Mouse (Mus musculus) midbrain, embryonic 14.5 days (tissue): ENCODE measurements around the gene Fgfr2. TPM values are rescaled to one million over a fixed set of nuclear protein-coding genes. Genes with fewer than 3 reads are reported as not detected.

Experiments
- ATAC-seq: fragments of 200-750 bp; cut with Nextera tagmentation; 2 replicates; pipeline ENCODE4 v1.8.0; 2017; ENCODE audit warnings: moderate number of reproducible peaks, moderate library complexity; ENCODE audit not compliant: low FRiP score, low TSS enrichment
- DNase-seq: peaks from one replicate; pipeline ENCODE4 v3.0.0-alpha.2; 2015
- H3K27ac ChIP-seq: fragments of 300-500 bp; sonication (generic); replicated peaks from 2 replicates; pipeline ENCODE4 v1.5.1; 2014; ENCODE audit warnings: mild to moderate bottlenecking, low read depth, low read length, moderate library complexity
- H3K27me3 ChIP-seq: fragments of 300-500 bp; sonication (generic); 2 replicates; pipeline ENCODE4 v1.6.1; 2014; ENCODE audit warnings: low read length, control low read depth, mixed read lengths; ENCODE audit not compliant: control insufficient read depth, insufficient read depth
- H3K36me3 ChIP-seq: fragments of 300-500 bp; sonication (generic); 2 replicates; pipeline ENCODE4 v1.6.1; 2014; ENCODE audit warnings: low read length, control low read depth; ENCODE audit not compliant: control insufficient read depth, insufficient read depth
- H3K4me1 ChIP-seq: fragments of 300-500 bp; sonication (generic); 2 replicates; pipeline ENCODE4 v1.6.1; 2014; ENCODE audit warnings: mild to moderate bottlenecking, antibody characterized with exemption, low read length, control low read depth; ENCODE audit not compliant: control insufficient read depth, insufficient read depth
- H3K4me2 ChIP-seq: fragments of 300-500 bp; sonication (generic); 2 replicates; pipeline ENCODE4 v1.6.1; 2014; ENCODE audit warnings: mild to moderate bottlenecking, low read length, moderate library complexity
- H3K4me3 ChIP-seq: fragments of 300-500 bp; sonication (generic); replicated peaks from 2 replicates; pipeline ENCODE4 v1.5.1; 2014; ENCODE audit warnings: low read depth, low read length
- H3K9ac ChIP-seq: fragments of 300-500 bp; sonication (generic); replicated peaks from 2 replicates; pipeline ENCODE4 v1.6.1; 2014; ENCODE audit warnings: mild to moderate bottlenecking, low read length, moderate library complexity
- H3K9me3 ChIP-seq: fragments of 300-500 bp; sonication (generic); 2 replicates; pipeline ENCODE4 v1.6.1; 2016; ENCODE audit warnings: low read length, control low read depth, mixed read lengths; ENCODE audit not compliant: control insufficient read depth
- WGBS: fragments of 180-500 bp; shearing (Covaris S2); extraction: QIAGEN DNeasy Blood & Tissue Kit; methylation state at CpG from one replicate; pipeline ENCODE4 v1.1.7; 2014; 5-methylcytosine and 5-hydroxymethylcytosine counted together
- polyA plus RNA-seq: library from polyadenylated mRNA; unstranded; fragments of >200 nt; fragmentation: Nextera tagmentation; extraction: Ambion mirVana; gene quantifications from 2 replicates; pipeline ENCODE4 v1.2.1, GENCODE M21; 2014

Fgfr2 gene
- polyA plus RNA-seq, 1 experiment from 2014 or later, result 28.1 TPM

GRCm38 (mm10) chr7:132486403-132487178 lies 636.6 kb downstream of the Fgfr2 start:
- DNase-seq, result no peak
- Histone ChIP-seq H3K27me3 (no peaks in the 10 kb centered on the region), H3K4me2 (no peak overlapping the region), H3K4me3 (no peak overlapping the region), H3K36me3 (no peaks in the 10 kb centered on the region), H3K9ac (no peak overlapping the region), H3K4me1 (peaks cover 6% of the 10 kb centered on the region), H3K9me3 (no peaks in the 10 kb centered on the region), H3K27ac (no peak overlapping the region)
- no peak for ATAC-seq
- WGBS, result 89% methylated on average over 9 of the region's 9 CpGs

- no peak for ATAC-seq
- no peak overlapping the region for H3K4me2 ChIP-seq
- 82% methylated on average over 5 of the region's 5 CpGs for WGBS
Measured at GRCm38 (mm10) chr7:132484424-132484823, 638.7 kb downstream of the Fgfr2 start.

GRCm38 (mm10) chr7:132480696-132481306 lies 642.3 kb downstream of the Fgfr2 start:
- H3K36me3 ChIP-seq, result no peaks in the 10 kb centered on the region
- H3K27ac ChIP-seq, result no peak overlapping the region
- ATAC-seq (no peak), DNase-seq (no peak)
- H3K4me2 ChIP-seq, result no peak overlapping the region
- no peak overlapping the region for H3K4me3 ChIP-seq
- no peak overlapping the region for H3K9ac ChIP-seq
- H3K9me3 ChIP-seq, result no peaks in the 10 kb centered on the region
- 0 out of 2 replicates have a peak, but pooled peaks cover 6% of the 10 kb centered on the region for H3K4me1 ChIP-seq
- WGBS, result 64% methylated on average over 4 of the region's 4 CpGs
- no peaks in the 10 kb centered on the region for H3K27me3 ChIP-seq

More at GRCm38 (mm10) chr7:132484424-132484823, 638.7 kb downstream of the Fgfr2 start:
- H3K4me3 ChIP-seq, result no peak overlapping the region
- no peak overlapping the region for H3K9ac ChIP-seq
- H3K27me3 ChIP-seq, result no peaks in the 10 kb centered on the region
- H3K36me3 ChIP-seq, result no peaks in the 10 kb centered on the region
- no peaks in the 10 kb centered on the region for H3K9me3 ChIP-seq
- no peak for DNase-seq
- peaks cover under 1% of the 10 kb centered on the region; the same call in 1 of the 2 replicates for H3K4me1 ChIP-seq
- no peak overlapping the region for H3K27ac ChIP-seq

GRCm38 (mm10) chr7:132478295-132478809 lies 644.8 kb downstream of the Fgfr2 start:
- ATAC-seq (no peak), DNase-seq (peak; percentile 59)
- H3K4me1 ChIP-seq, result 0 out of 2 replicates have a peak, but pooled peaks cover 6% of the 10 kb centered on the region
- no peak overlapping the region for H3K4me3 ChIP-seq
- H3K9ac ChIP-seq, result no peak overlapping the region
- WGBS, result 36% methylated on average over 9 of the region's 9 CpGs
- H3K4me2 ChIP-seq, result no peak overlapping the region
- H3K27me3 ChIP-seq, result no peaks in the 10 kb centered on the region
- peak overlapping the region; percentile 55; the same call in 1 of the 2 replicates for H3K27ac ChIP-seq
- H3K9me3 ChIP-seq, result no peaks in the 10 kb centered on the region
- H3K36me3 ChIP-seq, result no peaks in the 10 kb centered on the region

GRCm38 (mm10) chr7:132477753-132478152 lies 645.4 kb downstream of the Fgfr2 start:
- Histone ChIP-seq H3K27ac (peak overlapping the region; percentile 55; the same call in 1 of the 2 replicates), H3K27me3 (no peaks in the 10 kb centered on the region), H3K36me3 (no peaks in the 10 kb centered on the region), H3K9ac (no peak overlapping the region), H3K9me3 (no peaks in the 10 kb centered on the region), H3K4me2 (no peak overlapping the region), H3K4me1 (0 out of 2 replicates have a peak, but pooled peaks cover 6% of the 10 kb centered on the region), H3K4me3 (no peak overlapping the region)
- WGBS, result 56% methylated on average over 3 of the region's 3 CpGs
- ATAC-seq (no peak), DNase-seq (no peak)

- Histone ChIP-seq H3K4me1 (0 out of 2 replicates have a peak, but pooled peaks cover 6% of the 10 kb centered on the region), H3K27ac (no peak overlapping the region), H3K9me3 (no peaks in the 10 kb centered on the region), H3K27me3 (no peaks in the 10 kb centered on the region), H3K9ac (no peak overlapping the region), H3K4me2 (no peak overlapping the region), H3K36me3 (no peaks in the 10 kb centered on the region), H3K4me3 (no peak overlapping the region)
- ATAC-seq (no peak), DNase-seq (no peak)
- WGBS, result 93% methylated on average over 2 of the region's 2 CpGs
Measured at GRCm38 (mm10) chr7:132476491-132476890, 646.7 kb downstream of the Fgfr2 start.

- Histone ChIP-seq H3K4me3 (no peak overlapping the region), H3K4me2 (no peak overlapping the region), H3K27me3 (no peaks in the 10 kb centered on the region), H3K4me1 (0 out of 2 replicates have a peak, but pooled peaks cover 6% of the 10 kb centered on the region), H3K27ac (no peak overlapping the region), H3K9me3 (no peaks in the 10 kb centered on the region), H3K9ac (no peak overlapping the region), H3K36me3 (no peaks in the 10 kb centered on the region)
- DNase-seq (peak; percentile 47), ATAC-seq (no peak)
- 22% methylated on average over 5 of the region's 5 CpGs for WGBS
Measured at GRCm38 (mm10) chr7:132475069-132475468, 648.1 kb downstream of the Fgfr2 start.

GRCm38 (mm10) chr7:132471327-132471726 lies 651.8 kb downstream of the Fgfr2 start:
- no peaks in the 10 kb centered on the region for H3K4me1 ChIP-seq
- DNase-seq, result peak; percentile 62
- no peak overlapping the region for H3K4me3 ChIP-seq
- H3K9ac ChIP-seq, result no peak overlapping the region
- H3K9me3 ChIP-seq, result no peaks in the 10 kb centered on the region
- no peak for ATAC-seq
- no peak overlapping the region for H3K4me2 ChIP-seq
- no peaks in the 10 kb centered on the region for H3K36me3 ChIP-seq
- H3K27me3 ChIP-seq, result no peaks in the 10 kb centered on the region
- 69% methylated on average over 3 of the region's 3 CpGs for WGBS
- no peak overlapping the region for H3K27ac ChIP-seq
